Mouse (Mus musculus) central nervous system, embryonic 11.5 days (tissue): ENCODE data around the gene Smarcd1. TPM values are rescaled to one million over a fixed set of nuclear protein-coding genes. Genes with fewer than 3 reads are reported as not detected.

Source experiments
- polyA plus RNA-seq: library from polyadenylated mRNA; depleted of rRNA; stranded (reverse); fragments of >200 nt; gene quantifications from 2 replicates; pipeline ENCODE4 v1.2.3, GENCODE M21; 2012; rRNA removed

The Smarcd1 gene
- polyA plus RNA-seq, result 133 and 136 TPM in 2 replicates

DNA sequence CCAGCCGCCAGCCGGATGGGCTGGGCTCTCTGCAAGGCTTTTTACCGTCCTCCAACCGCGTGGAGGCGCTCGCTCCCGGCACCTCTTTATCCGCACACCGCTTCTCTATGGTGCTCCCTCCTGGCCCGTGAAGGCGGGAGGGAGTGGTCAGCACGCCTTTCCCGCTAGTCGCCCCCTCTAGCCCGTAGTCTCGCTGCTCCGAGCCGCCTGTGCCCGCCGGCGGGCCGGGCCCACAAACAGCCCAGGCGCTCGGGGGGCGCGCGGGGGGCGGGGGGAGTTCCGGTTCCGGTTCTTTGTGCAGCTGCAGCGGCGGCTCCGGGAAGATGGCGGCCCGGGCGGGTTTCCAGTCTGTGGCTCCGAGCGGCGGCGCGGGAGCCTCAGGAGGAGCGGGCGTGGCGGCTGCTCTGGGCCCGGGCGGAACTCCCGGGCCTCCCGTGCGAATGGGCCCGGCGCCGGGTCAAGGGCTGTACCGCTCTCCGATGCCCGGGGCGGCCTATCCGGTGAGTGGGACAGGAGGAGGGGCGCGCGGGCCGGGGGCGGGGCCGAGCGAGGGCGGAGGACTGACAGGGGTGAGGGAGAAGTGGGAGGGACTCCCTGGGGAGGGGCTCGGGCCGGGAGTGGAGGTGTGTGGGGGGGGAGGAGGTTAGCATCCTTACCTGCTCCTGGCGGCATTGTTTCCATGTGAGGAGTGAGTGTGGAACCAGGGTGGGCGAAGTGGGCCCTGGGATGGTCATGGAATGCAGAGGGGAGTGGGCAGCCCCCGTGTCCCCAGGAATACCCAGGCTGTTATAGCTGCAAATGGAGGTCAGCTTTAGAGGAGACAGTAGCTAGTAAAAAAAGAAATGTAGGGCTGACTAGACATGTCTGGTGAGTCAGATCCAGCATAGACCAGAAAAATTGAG lies at the start of gene Smarcd1:
Gene Smarcd1, plus strand, starts transcription at position 131 of the 902 bp plus-strand sequence.

GRCm38 (mm10) chr15:99670154-99670821 lies 31.6 kb upstream of the Smarcd1 start, which contains the start of gene Asic1:
Asic1 (plus strand) TSS chr15:99670368.

DNA sequence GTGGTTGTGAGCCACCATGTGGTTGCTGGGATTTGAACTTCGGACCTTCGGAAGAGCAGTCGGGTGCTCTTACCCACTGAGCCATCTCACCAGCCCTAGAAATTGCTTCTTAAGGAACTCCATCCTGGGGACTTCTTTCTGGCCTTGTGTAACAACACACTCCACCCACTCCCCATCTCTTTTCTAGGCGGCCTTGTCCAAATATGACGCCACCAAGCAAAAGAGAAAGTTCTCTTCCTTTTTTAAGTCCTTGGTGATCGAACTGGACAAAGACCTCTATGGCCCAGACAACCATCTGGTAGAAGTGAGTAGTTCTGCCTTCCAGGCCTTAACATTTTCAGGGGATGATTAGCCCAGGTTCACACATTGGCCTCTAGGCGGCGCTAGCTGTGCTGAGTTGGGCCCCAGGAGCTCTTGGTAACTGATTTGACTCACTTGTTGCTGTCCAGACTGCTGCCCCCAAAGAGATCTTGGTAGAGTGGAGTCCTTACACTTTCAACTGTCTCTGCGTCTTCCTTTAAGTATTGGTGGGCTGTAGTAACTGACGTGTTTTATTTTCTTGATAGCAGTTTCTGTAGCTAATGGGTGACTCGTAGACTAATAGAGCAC lies 3.6 kb downstream of the Smarcd1 start, which contains the start of gene Gm17349:
Gene Gm17349, minus strand, starts transcription at position 51 of the 609 bp plus-strand sequence.

GRCm38 (mm10) chr15:99717386-99718334 lies 15.7 kb downstream of the Smarcd1 start, which contains the start of gene Gpd1:
Gpd1 (plus strand) TSS chr15:99717515.

DNA sequence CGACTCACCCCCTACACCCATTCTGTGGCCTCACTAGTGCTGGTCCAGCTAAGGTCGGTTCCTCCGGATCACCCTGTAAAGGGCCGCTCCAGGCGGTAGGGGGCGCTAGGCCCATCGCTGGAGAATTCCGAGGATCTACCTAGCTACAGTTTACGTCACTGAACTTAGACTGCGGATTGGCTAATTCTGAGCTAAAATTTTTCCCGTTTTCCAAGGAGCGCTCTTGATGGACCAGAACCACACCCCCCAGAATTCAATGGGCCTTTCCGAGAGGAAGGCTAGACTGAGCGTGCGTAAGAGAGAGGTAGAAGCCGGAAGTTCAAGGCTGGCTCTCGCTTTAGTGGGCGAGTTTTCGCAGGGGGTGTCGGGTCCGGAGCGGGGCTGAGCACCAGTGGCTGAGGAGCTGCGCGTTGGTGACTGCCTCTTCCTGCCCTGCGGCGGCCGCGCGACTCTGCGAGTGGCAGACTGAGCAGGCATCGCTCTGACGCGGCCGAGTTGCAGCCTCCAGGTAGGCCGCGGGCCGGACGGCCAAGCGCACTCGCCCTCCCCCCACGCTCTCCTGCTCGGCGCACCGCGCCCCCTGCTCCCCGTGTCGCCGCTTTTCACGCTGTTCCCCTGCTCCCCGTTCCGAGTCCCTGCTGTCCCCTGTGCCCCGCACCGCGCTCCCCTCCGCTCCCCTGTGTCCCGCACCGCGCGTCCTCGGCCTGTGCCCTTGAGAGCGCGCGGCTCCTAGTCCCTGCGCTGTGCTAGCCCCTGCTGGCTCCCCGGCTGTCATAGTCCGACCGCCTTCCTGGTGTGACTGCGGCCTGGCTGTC lies 23.6 kb downstream of the Smarcd1 start, which contains the start of gene Cox14:
Gene Cox14, plus strand, starts transcription at position 278 of the 815 bp plus-strand sequence.

Other genes with a start within 250 kb of the Smarcd1 start
- 18.4 and 28.9 TPM in 2 replicates for gene Nckap5l, start 244.4 kb upstream of the Smarcd1 start, polyA plus RNA-seq
- 12.3 and 14.4 TPM in 2 replicates for gene Bcdin3d, start 227.4 kb upstream of the Smarcd1 start, polyA plus RNA-seq
- 0.23 and 0.47 TPM in 2 replicates for gene Faim2, start 174.0 kb upstream of the Smarcd1 start, polyA plus RNA-seq
- not detected in 2 replicates for gene Aqp2, start 123.1 kb upstream of the Smarcd1 start, polyA plus RNA-seq
- 0.32 and 0.52 TPM in 2 replicates for gene Aqp5, start 111.3 kb upstream of the Smarcd1 start, polyA plus RNA-seq
- gene Aqp6, start 100.7 kb upstream of the Smarcd1 start, polyA plus RNA-seq, result 0.62 and 0.76 TPM in 2 replicates
- 157 and 204 TPM in 2 replicates for gene Racgap1, start 50.5 kb upstream of the Smarcd1 start, polyA plus RNA-seq
- 21.5 and 24.9 TPM in 2 replicates for gene Asic1, start 31.8 kb upstream of the Smarcd1 start, polyA plus RNA-seq
- gene Gm17349, start 3.4 kb downstream of the Smarcd1 start, polyA plus RNA-seq, result not detected in 2 replicates
- gene Gpd1, start 15.4 kb downstream of the Smarcd1 start, polyA plus RNA-seq, result 2.7 and 5.2 TPM in 2 replicates
- 115 and 116 TPM in 2 replicates for gene Cox14, start 23.5 kb downstream of the Smarcd1 start, polyA plus RNA-seq
- gene Cers5, start 70.8 kb downstream of the Smarcd1 start, polyA plus RNA-seq, result 51.7 and 60.5 TPM in 2 replicates
- 25.6 and 44.8 TPM in 2 replicates for gene Lima1, start 173.3 kb downstream of the Smarcd1 start, polyA plus RNA-seq